ENCODE assay signal across 12 mouse cellular contexts in genomic region chr15:78449131-78449530, GRCm38 (mm10). TPM values are rescaled to one million over a fixed set of nuclear protein-coding genes. Genes with fewer than 3 reads are reported as not detected.
A peak's percentile ranks its signal among the peaks of the same experiment; 100 is the strongest.
DNase-seq lines count a peak whose midpoint lies in the region; ATAC-seq lines count a peak whose summit lies in the region.
"Had no signal": no experiment of that assay in that cellular context is flagged by ENCODE, and none has a peak within 500 bp of the region (broad histone marks: within the 10 kb centered on the region; RNA-seq: fewer than 3 reads in every experiment).

No protein-coding gene starts in this region.

- peak; percentile 39 to 53 for DNase-seq in heart, adult 18-20 months
- no peak for DNase-seq in heart, adult 8-10 months (ENCODE audit: low spot score)
- no peak for DNase-seq in neural tube, embryonic 10.5 days (ENCODE audit: extremely low spot score, low spot score)
- DNase-seq in splenic B cell, adult 2 months (ENCODE audit: low read depth, low spot score): peak; percentile 23
- no peak for DNase-seq in right cerebral cortex, postnatal 14 days
- no peak for DNase-seq in cerebellum, adult 11 months
- DNase-seq: spleen, adult 18-20 months had no signal

- 84% methylated on average over 6 of the region's 6 CpGs for WGBS in neural tube, embryonic 12.5 days
- WGBS in limb, embryonic 13.5 days: 69% methylated on average over 6 of the region's 6 CpGs

- no peak for ATAC-seq in neural tube, embryonic 12.5 days (ENCODE audit: low FRiP score, low read depth)
- no peak for ATAC-seq in limb, embryonic 13.5 days (ENCODE audit: low FRiP score, low read depth)
- ATAC-seq: hindbrain, postnatal 0 days had no signal

- H3K4me3 ChIP-seq in neural tube, embryonic 12.5 days: no peak overlapping the region
- H3K4me3 ChIP-seq in limb, embryonic 13.5 days: no peak overlapping the region

- H3K9ac ChIP-seq in neural tube, embryonic 12.5 days: no peak overlapping the region
- H3K9ac ChIP-seq in limb, embryonic 13.5 days: no peak overlapping the region

- H3K4me1 ChIP-seq in neural tube, embryonic 12.5 days: peaks cover 8% of the 10 kb centered on the region
- H3K4me1 ChIP-seq in limb, embryonic 13.5 days: peaks cover 11% of the 10 kb centered on the region; the same call in 1 of the 2 replicates

- H3K9me3 ChIP-seq in neural tube, embryonic 12.5 days: no peaks in the 10 kb centered on the region
- no peaks in the 10 kb centered on the region for H3K9me3 ChIP-seq in limb, embryonic 13.5 days

- H3K27me3 ChIP-seq in neural tube, embryonic 12.5 days (replicated peaks): no peaks in the 10 kb centered on the region
- no peaks in the 10 kb centered on the region for H3K27me3 ChIP-seq in limb, embryonic 13.5 days
- H3K27me3 ChIP-seq in splenic B cell, adult 2 months (ENCODE audit: control insufficient read depth, insufficient read depth, low read length, poor library complexity, severe bottlenecking): no peaks in the 10 kb centered on the region

- H3K4me2 ChIP-seq in neural tube, embryonic 12.5 days (replicated peaks): no peak overlapping the region
- no peak overlapping the region for H3K4me2 ChIP-seq in limb, embryonic 13.5 days (replicated peaks)

- no peaks in the 10 kb centered on the region for H3K36me3 ChIP-seq in neural tube, embryonic 12.5 days
- H3K36me3 ChIP-seq in limb, embryonic 13.5 days: no peaks in the 10 kb centered on the region
- H3K36me3 ChIP-seq in splenic B cell, adult 2 months (ENCODE audit: control insufficient read depth, insufficient read depth, low read length, poor library complexity, severe bottlenecking): no peaks in the 10 kb centered on the region

- 0 out of 2 replicates have a peak overlapping the region, but pooled peaks have one; percentile 0 for H3K27ac ChIP-seq in neural tube, embryonic 12.5 days
- peak overlapping the region; percentile 48; the same call in 1 of the 2 replicates for H3K27ac ChIP-seq in limb, embryonic 13.5 days

RNA-seq across cellular contexts. Expression of gene Tmprss6, which starts 19.3 kb away (rescaled TPM):
- not detected for total RNA-seq in heart, adult 18-20 months (2021)
- not detected for total RNA-seq in heart, adult 8-10 months (2022)
- polyA plus RNA-seq in neural tube, embryonic 12.5 days (2016; fragmentation: Nextera tagmentation; extraction: Ambion mirVana): 0.71 TPM in 1 of 2 replicates, not detected in the other
- polyA plus RNA-seq in limb, embryonic 13.5 days (2015; fragmentation: Nextera tagmentation; extraction: Ambion mirVana): 0.13 and 0.81 TPM in 2 replicates
- total RNA-seq: common myeloid progenitor, adult 5-6 weeks; monocyte, adult 5-6 weeks had no signal

RNA-seq across cellular contexts. Expression of gene Kctd17, which starts 20.8 kb away (rescaled TPM):
- total RNA-seq in heart, adult 18-20 months (2021): 10 to 100 TPM; 22.5 to 23.7 TPM
- 10 to 100 TPM; 17.9 to 26.9 (median 20.2) TPM for total RNA-seq in heart, adult 8-10 months (2022)
- 88.1 and 91.9 TPM in 2 replicates for polyA plus RNA-seq in neural tube, embryonic 12.5 days (2016; fragmentation: Nextera tagmentation; extraction: Ambion mirVana)
- polyA plus RNA-seq in limb, embryonic 13.5 days (2015; fragmentation: Nextera tagmentation; extraction: Ambion mirVana): 45.0 and 48.3 TPM in 2 replicates

RNA-seq across cellular contexts. Expression of gene Mpst, which starts 42.9 kb away (rescaled TPM):
- total RNA-seq in heart, adult 18-20 months (2021): 10 to 100 TPM; 47.9 to 49.0 TPM
- 10 to 100 TPM; 42.1 to 52.4 (median 44.2) TPM for total RNA-seq in heart, adult 8-10 months (2022)
- polyA plus RNA-seq in neural tube, embryonic 12.5 days (2016; fragmentation: Nextera tagmentation; extraction: Ambion mirVana): 2.1 and 2.8 TPM in 2 replicates
- polyA plus RNA-seq in limb, embryonic 13.5 days (2015; fragmentation: Nextera tagmentation; extraction: Ambion mirVana): 1.6 TPM in 2 replicates

RNA-seq across cellular contexts. Expression of gene Tst, which starts 43.4 kb away (rescaled TPM):
- total RNA-seq in heart, adult 18-20 months (2021): 10 to 100 TPM; 21.5 to 28.3 TPM
- 10 to 100 TPM; 20.3 to 25.0 (median 21.6) TPM for total RNA-seq in heart, adult 8-10 months (2022)
- polyA plus RNA-seq in neural tube, embryonic 12.5 days (2016; fragmentation: Nextera tagmentation; extraction: Ambion mirVana): 7.6 and 9.2 TPM in 2 replicates
- polyA plus RNA-seq in limb, embryonic 13.5 days (2015; fragmentation: Nextera tagmentation; extraction: Ambion mirVana): 5.6 and 7.3 TPM in 2 replicates

RNA-seq across cellular contexts. Expression of gene Il2rb, which starts 45.9 kb away (rescaled TPM):
- 1 to 10 TPM in 1 of 2 experiments, under 1 TPM in 1; 0.55 to 2.4 TPM for total RNA-seq in heart, adult 18-20 months (2021)
- under 1 TPM; 0.13 to 0.57 (median 0.34) TPM for total RNA-seq in heart, adult 8-10 months (2022)
- polyA plus RNA-seq in neural tube, embryonic 12.5 days (2016; fragmentation: Nextera tagmentation; extraction: Ambion mirVana): not detected in 2 replicates
- polyA plus RNA-seq in limb, embryonic 13.5 days (2015; fragmentation: Nextera tagmentation; extraction: Ambion mirVana): 0.22 and 0.24 TPM in 2 replicates

Comparison
In these comparisons a context has a peak if more than half of its experiments do, and no peak if none do; other contexts are left out.
1. DNase-seq: peak in heart, adult 18-20 months (2 of 2) and splenic B cell, adult 2 months (single experiment); none in heart, adult 8-10 months (single experiment), neural tube, embryonic 10.5 days (single experiment), right cerebral cortex, postnatal 14 days (single experiment) and cerebellum, adult 11 months (single experiment).